Mouse (Mus musculus): ENCODE measurements around the gene Trak1. TPM values are rescaled to one million over a fixed set of nuclear protein-coding genes. Genes with fewer than 3 reads are reported as not detected.

Gene Trak1
- total and polyA plus RNA-seq, 2 experiments from 2014 or later = 61.8 to 116 TPM

- 88% methylated on average over 6 of the region's 6 CpGs for WGBS
Observed at GRCm38 (mm10) chr9:121281891-121282290, 15.4 kb upstream of the Trak1 start.

GRCm38 (mm10) chr9:121283620-121284185 is 13.6 kb upstream of the Trak1 start:
- Histone ChIP-seq H3K36me3 (ENCODE audit: insufficient read depth) (no peaks in the 10 kb centered on the region), H3K9me3 (ENCODE audit: low read length) (no peaks in the 10 kb centered on the region), H3K27ac (ENCODE audit: low read depth, low read length) (no peak overlapping the region), H3K4me3 (ENCODE audit: low read depth, low read length) (no peak overlapping the region), H3K27me3 (ENCODE audit: insufficient read depth, low read length) (no peaks in the 10 kb centered on the region), H3K4me2 (ENCODE audit: low read depth) (no peak overlapping the region), H3K9ac (no peak overlapping the region), H3K4me1 (ENCODE audit: insufficient read depth) (no peaks in the 10 kb centered on the region)
- ATAC-seq = no peak
- 97% methylated on average over 6 of the region's 6 CpGs for WGBS
- no peak for DNase-seq
- peak; percentile 70 for TF ChIP-seq CTCF (IDR thresholded peaks at IDR 0.05; ENCODE audit: low read depth)

More at GRCm38 (mm10) chr9:121281891-121282290, 15.4 kb upstream of the Trak1 start:
- Histone ChIP-seq H3K4me2 (ENCODE audit: low read depth) (no peak overlapping the region), H3K27me3 (ENCODE audit: insufficient read depth, low read length) (no peaks in the 10 kb centered on the region), H3K27ac (ENCODE audit: low read depth, low read length) (no peak overlapping the region), H3K9me3 (ENCODE audit: low read length) (no peaks in the 10 kb centered on the region), H3K9ac (no peak overlapping the region), H3K36me3 (ENCODE audit: insufficient read depth) (no peaks in the 10 kb centered on the region), H3K4me1 (ENCODE audit: insufficient read depth) (no peaks in the 10 kb centered on the region), H3K4me3 (ENCODE audit: low read depth, low read length) (no peak overlapping the region)
- ATAC-seq (no peak), DNase-seq (no peak)
- TF ChIP-seq CTCF (IDR thresholded peaks at IDR 0.05; ENCODE audit: low read depth) = no peak

GRCm38 (mm10) chr9:121284422-121284821 is 12.9 kb upstream of the Trak1 start:
- Histone ChIP-seq H3K27ac (ENCODE audit: low read depth, low read length) (no peak overlapping the region), H3K9ac (no peak overlapping the region), H3K4me1 (ENCODE audit: insufficient read depth) (no peaks in the 10 kb centered on the region), H3K27me3 (ENCODE audit: insufficient read depth, low read length) (no peaks in the 10 kb centered on the region), H3K4me2 (ENCODE audit: low read depth) (no peak overlapping the region), H3K36me3 (ENCODE audit: insufficient read depth) (no peaks in the 10 kb centered on the region), H3K9me3 (ENCODE audit: low read length) (no peaks in the 10 kb centered on the region), H3K4me3 (ENCODE audit: low read depth, low read length) (no peak overlapping the region)
- 92% methylated on average over 3 of the region's 3 CpGs for WGBS
- no peak for DNase-seq
- no peak for ATAC-seq
- peak; percentile 59 for TF ChIP-seq CTCF (IDR thresholded peaks at IDR 0.05; ENCODE audit: low read depth)

- Histone ChIP-seq H3K36me3 (ENCODE audit: insufficient read depth) (no peaks in the 10 kb centered on the region), H3K4me1 (ENCODE audit: insufficient read depth) (no peaks in the 10 kb centered on the region), H3K27ac (ENCODE audit: low read depth, low read length) (no peak overlapping the region), H3K27me3 (ENCODE audit: insufficient read depth, low read length) (no peaks in the 10 kb centered on the region), H3K9ac (peak overlapping the region; percentile 35; the same call in 1 of the 2 replicates), H3K4me3 (ENCODE audit: low read depth, low read length) (peak overlapping the region; percentile 43), H3K4me2 (ENCODE audit: low read depth) (peak overlapping the region; percentile 66), H3K9me3 (ENCODE audit: low read length) (0 out of 2 replicates have a peak, but pooled peaks cover 3% of the 10 kb centered on the region)
- WGBS = 19% methylated on average over 29 of the region's 29 CpGs
- TF ChIP-seq CTCF (IDR thresholded peaks at IDR 0.05; ENCODE audit: low read depth) = no peak
- DNase-seq (peak; percentile 72), ATAC-seq (peak; percentile 89)
Observed at GRCm38 (mm10) chr9:121285341-121286324, 11.7 kb upstream of the Trak1 start.

GRCm38 (mm10) chr9:121286325-121286901 is 10.9 kb upstream of the Trak1 start:
- Histone ChIP-seq H3K27ac (ENCODE audit: low read depth, low read length) (no peak overlapping the region), H3K36me3 (ENCODE audit: insufficient read depth) (no peaks in the 10 kb centered on the region), H3K4me3 (ENCODE audit: low read depth, low read length) (peak overlapping the region; percentile 43), H3K4me2 (ENCODE audit: low read depth) (peak overlapping the region; percentile 66), H3K27me3 (ENCODE audit: insufficient read depth, low read length) (no peaks in the 10 kb centered on the region), H3K9ac (peak overlapping the region; percentile 35; the same call in 1 of the 2 replicates), H3K9me3 (ENCODE audit: low read length) (0 out of 2 replicates have a peak, but pooled peaks cover 3% of the 10 kb centered on the region), H3K4me1 (ENCODE audit: insufficient read depth) (no peaks in the 10 kb centered on the region)
- WGBS = 71% methylated on average over 3 of the region's 3 CpGs
- ATAC-seq (no peak), DNase-seq (no peak)
- no peak for TF ChIP-seq CTCF (IDR thresholded peaks at IDR 0.05; ENCODE audit: low read depth)

GRCm38 (mm10) chr9:121291275-121291674 is 6.0 kb upstream of the Trak1 start:
- ATAC-seq = no peak
- WGBS = 87% methylated on average over 2 of the region's 2 CpGs

More at GRCm38 (mm10) chr9:121291275-121291674, 6.0 kb upstream of the Trak1 start:
- H3K27me3 ChIP-seq (ENCODE audit: insufficient read depth, low read length) = no peaks in the 10 kb centered on the region
- H3K4me2 ChIP-seq (ENCODE audit: low read depth) = no peak overlapping the region
- no peak for DNase-seq
- no peak overlapping the region for H3K9ac ChIP-seq
- no peak overlapping the region for H3K27ac ChIP-seq (ENCODE audit: low read depth, low read length)
- H3K36me3 ChIP-seq (ENCODE audit: insufficient read depth) = no peaks in the 10 kb centered on the region
- no peaks in the 10 kb centered on the region for H3K4me1 ChIP-seq (ENCODE audit: insufficient read depth)
- no peak for TF ChIP-seq CTCF (IDR thresholded peaks at IDR 0.05; ENCODE audit: low read depth)
- H3K4me3 ChIP-seq (ENCODE audit: low read depth, low read length) = no peak overlapping the region
- 0 out of 2 replicates have a peak, but pooled peaks cover 3% of the 10 kb centered on the region for H3K9me3 ChIP-seq (ENCODE audit: low read length)
